Mouse (Mus musculus): Measurements from ENCODE around the gene Dapp1. TPM values are rescaled to one million over a fixed set of nuclear protein-coding genes. Genes with fewer than 3 reads are reported as not detected.

Dapp1 gene
- 2.9 and 8.8 TPM in 2 replicates for polyA plus RNA-seq (2012; rRNA removed)

GRCm38 (mm10) chr3:137981382-137981750 lies at the start of gene Dapp1:
Dapp1 (minus strand) TSS chr3:137981545.
- Histone ChIP-seq H3K4me3 (ENCODE audit: low read depth, low read length) (peak within 1 kb of the TSS; percentile 69), H3K27ac (ENCODE audit: insufficient read depth, low read depth, low read length) (peak within 1 kb of the TSS; percentile 84), H3K27me3 (ENCODE audit: control insufficient read depth, insufficient read depth, low read length) (no peaks in the 10 kb centered on the region), H3K36me3 (ENCODE audit: control insufficient read depth, insufficient read depth, low read length) (peaks cover 4% of the 10 kb centered on the region; the same call in 1 of the 2 replicates), H3K4me1 (ENCODE audit: control insufficient read depth, insufficient read depth, insufficient read length, low read length) (peaks cover 11% of the 10 kb centered on the region; the same call in 1 of the 2 replicates)
- 3% methylated on average over 10 of the region's 10 CpGs for WGBS
- TF ChIP-seq POLR2A (IDR thresholded peaks at IDR 0.05; ENCODE audit: low read depth, low read length) (peak; percentile 95), CTCF (IDR thresholded peaks at IDR 0.05; ENCODE audit: extremely low read depth, insufficient read length, insufficient replicate concordance, low read depth, low read length) (peak; percentile 16; the same call in 1 of the 2 replicates)

- TF ChIP-seq CTCF (IDR thresholded peaks at IDR 0.05; ENCODE audit: extremely low read depth, insufficient read length, insufficient replicate concordance, low read depth, low read length), result no peak
- TF ChIP-seq POLR2A (IDR thresholded peaks at IDR 0.05; ENCODE audit: low read depth, low read length), result no peak
- no peaks in the 10 kb centered on the region for H3K36me3 ChIP-seq (ENCODE audit: control insufficient read depth, insufficient read depth, low read length)
- no peaks in the 10 kb centered on the region for H3K27me3 ChIP-seq (ENCODE audit: control insufficient read depth, insufficient read depth, low read length)
- no peak overlapping the region for H3K27ac ChIP-seq (ENCODE audit: insufficient read depth, low read depth, low read length)
- no peak overlapping the region for H3K4me3 ChIP-seq (ENCODE audit: low read depth, low read length)
- H3K4me1 ChIP-seq (ENCODE audit: control insufficient read depth, insufficient read depth, insufficient read length, low read length), result peaks cover 5% of the 10 kb centered on the region; the same call in 1 of the 2 replicates
- WGBS, result 88% methylated on average over 6 of the region's 6 CpGs
These were observed 49.2 kb upstream of the Dapp1 start for GRCm38 (mm10) chr3:138030563-138030962.

GRCm38 (mm10) chr3:138029351-138029750 lies 48.0 kb upstream of the Dapp1 start:
- TF ChIP-seq POLR2A (IDR thresholded peaks at IDR 0.05; ENCODE audit: low read depth, low read length) (no peak), CTCF (IDR thresholded peaks at IDR 0.05; ENCODE audit: extremely low read depth, insufficient read length, insufficient replicate concordance, low read depth, low read length) (no peak)

GRCm38 (mm10) chr3:138027575-138028362 lies 46.4 kb upstream of the Dapp1 start:
- peak overlapping the region; percentile 21; the same call in 1 of the 2 replicates for H3K27ac ChIP-seq (ENCODE audit: insufficient read depth, low read depth, low read length)
- peaks cover 5% of the 10 kb centered on the region; the same call in 1 of the 2 replicates for H3K4me1 ChIP-seq (ENCODE audit: control insufficient read depth, insufficient read depth, insufficient read length, low read length)
- H3K4me3 ChIP-seq (ENCODE audit: low read depth, low read length), result no peak overlapping the region
- no peaks in the 10 kb centered on the region for H3K36me3 ChIP-seq (ENCODE audit: control insufficient read depth, insufficient read depth, low read length)
- WGBS, result 62% methylated on average over 5 of the region's 5 CpGs
- TF ChIP-seq POLR2A (IDR thresholded peaks at IDR 0.05; ENCODE audit: low read depth, low read length), result no peak
- TF ChIP-seq CTCF (IDR thresholded peaks at IDR 0.05; ENCODE audit: extremely low read depth, insufficient read length, insufficient replicate concordance, low read depth, low read length), result no peak
- H3K27me3 ChIP-seq (ENCODE audit: control insufficient read depth, insufficient read depth, low read length), result no peaks in the 10 kb centered on the region

More at GRCm38 (mm10) chr3:138029351-138029750, 48.0 kb upstream of the Dapp1 start:
- Histone ChIP-seq H3K4me1 (ENCODE audit: control insufficient read depth, insufficient read depth, insufficient read length, low read length) (peaks cover 5% of the 10 kb centered on the region; the same call in 1 of the 2 replicates), H3K4me3 (ENCODE audit: low read depth, low read length) (no peak overlapping the region), H3K36me3 (ENCODE audit: control insufficient read depth, insufficient read depth, low read length) (no peaks in the 10 kb centered on the region), H3K27ac (ENCODE audit: insufficient read depth, low read depth, low read length) (no peak overlapping the region), H3K27me3 (ENCODE audit: control insufficient read depth, insufficient read depth, low read length) (no peaks in the 10 kb centered on the region)
- WGBS, result 78% methylated on average over 5 of the region's 5 CpGs

GRCm38 (mm10) chr3:138026286-138026685 lies 44.9 kb upstream of the Dapp1 start:
- Histone ChIP-seq H3K36me3 (ENCODE audit: control insufficient read depth, insufficient read depth, low read length) (no peaks in the 10 kb centered on the region), H3K27me3 (ENCODE audit: control insufficient read depth, insufficient read depth, low read length) (no peaks in the 10 kb centered on the region), H3K4me3 (ENCODE audit: low read depth, low read length) (no peak overlapping the region), H3K27ac (ENCODE audit: insufficient read depth, low read depth, low read length) (no peak overlapping the region), H3K4me1 (ENCODE audit: control insufficient read depth, insufficient read depth, insufficient read length, low read length) (peaks cover 13% of the 10 kb centered on the region; the same call in 1 of the 2 replicates)
- 75% methylated on average over 10 of the region's 10 CpGs for whole genome bisulfite sequencing
- TF ChIP-seq CTCF (IDR thresholded peaks at IDR 0.05; ENCODE audit: extremely low read depth, insufficient read length, insufficient replicate concordance, low read depth, low read length) (no peak), POLR2A (IDR thresholded peaks at IDR 0.05; ENCODE audit: low read depth, low read length) (no peak)

- Histone ChIP-seq H3K27ac (ENCODE audit: insufficient read depth, low read depth, low read length) (no peak overlapping the region), H3K4me1 (ENCODE audit: control insufficient read depth, insufficient read depth, insufficient read length, low read length) (peaks cover 11% of the 10 kb centered on the region; the same call in 1 of the 2 replicates), H3K4me3 (ENCODE audit: low read depth, low read length) (no peak overlapping the region), H3K27me3 (ENCODE audit: control insufficient read depth, insufficient read depth, low read length) (no peaks in the 10 kb centered on the region), H3K36me3 (ENCODE audit: control insufficient read depth, insufficient read depth, low read length) (no peaks in the 10 kb centered on the region)
- 92% methylated on average over 4 of the region's 4 CpGs for WGBS
- TF ChIP-seq POLR2A (IDR thresholded peaks at IDR 0.05; ENCODE audit: low read depth, low read length), result no peak
- TF ChIP-seq CTCF (IDR thresholded peaks at IDR 0.05; ENCODE audit: extremely low read depth, insufficient read length, insufficient replicate concordance, low read depth, low read length), result no peak
These were observed 41.3 kb upstream of the Dapp1 start for GRCm38 (mm10) chr3:138022651-138023050.

- Histone ChIP-seq H3K27me3 (ENCODE audit: control insufficient read depth, insufficient read depth, low read length) (no peaks in the 10 kb centered on the region), H3K27ac (ENCODE audit: insufficient read depth, low read depth, low read length) (no peak overlapping the region), H3K4me1 (ENCODE audit: control insufficient read depth, insufficient read depth, insufficient read length, low read length) (peaks cover 8% of the 10 kb centered on the region; the same call in 1 of the 2 replicates), H3K4me3 (ENCODE audit: low read depth, low read length) (no peak overlapping the region), H3K36me3 (ENCODE audit: control insufficient read depth, insufficient read depth, low read length) (no peaks in the 10 kb centered on the region)
- TF ChIP-seq CTCF (IDR thresholded peaks at IDR 0.05; ENCODE audit: extremely low read depth, insufficient read length, insufficient replicate concordance, low read depth, low read length) (no peak), POLR2A (IDR thresholded peaks at IDR 0.05; ENCODE audit: low read depth, low read length) (no peak)
- WGBS, result 43% methylated on average over 4 of the region's 4 CpGs
These were observed 40.7 kb upstream of the Dapp1 start for GRCm38 (mm10) chr3:138022003-138022402.
